Mouse (Mus musculus) cortical plate, adult 2 months (tissue): Measurements from ENCODE around the gene Mbnl2.

ENCODE experiments used
- CTCF ChIP-seq: fragments of 200-500 bp; IDR thresholded peaks from 2 replicates; pipeline ENCODE4 v1.5.1; 2011; ENCODE audit warnings: mild to moderate bottlenecking, control low read depth, low read length; ENCODE audit not compliant: insufficient read depth; ENCODE audit errors: extremely low read depth
- POLR2A ChIP-seq: fragments of 200-500 bp; IDR thresholded peaks from 2 replicates; pipeline ENCODE4 v1.6.1; 2011; ENCODE audit warnings: mild to moderate bottlenecking, low read length, control low read depth; ENCODE audit not compliant: insufficient read depth; ENCODE audit errors: extremely low read depth

- no peak for TF ChIP-seq POLR2A
- no peak for TF ChIP-seq CTCF
Observed at GRCm38 (mm10) chr14:120287121-120287986, 11.9 kb downstream of the Mbnl2 start.
